Mouse (Mus musculus) bone marrow, adult 2 months (tissue): ENCODE results near the gene Itpk1. TPM values are rescaled to one million over a fixed set of nuclear protein-coding genes. Genes with fewer than 3 reads are reported as not detected.

Experiments
- H3K27ac ChIP-seq: fragments of 200-500 bp; 2 replicates; pipeline ENCODE4 v1.5.1; 2012; ENCODE audit warnings: low read depth, mild to moderate bottlenecking, control low read depth, inconsistent platforms, low read length; ENCODE audit not compliant: control insufficient read depth, poor library complexity, insufficient read depth
- H3K4me1 ChIP-seq: fragments of 200-500 bp; 2 replicates; pipeline ENCODE4 v1.6.1; 2011; ENCODE audit warnings: low read length; ENCODE audit not compliant: control insufficient read depth, insufficient read depth
- H3K4me3 ChIP-seq: fragments of 200-500 bp; replicated peaks from 2 replicates; pipeline ENCODE3; 2011; ENCODE audit warnings: mild to moderate bottlenecking, low read depth, low read length, control low read depth; ENCODE audit not compliant: control insufficient read depth
- CTCF ChIP-seq: fragments of 200-500 bp; IDR thresholded peaks from 2 replicates; pipeline ENCODE4 v1.5.1; 2011; ENCODE audit warnings: low read length, control low read depth; ENCODE audit not compliant: control insufficient read depth, insufficient read depth
- POLR2A ChIP-seq: fragments of 200-500 bp; IDR thresholded peaks from 2 replicates; pipeline ENCODE4 v1.6.1; 2011; ENCODE audit warnings: low read depth, mild to moderate bottlenecking, control low read depth, low read length, borderline replicate concordance; ENCODE audit not compliant: control insufficient read depth
- WGBS: fragments of 180-500 bp; shearing (Covaris S2); methylation state at CpG from one replicate; pipeline ENCODE4 v1.1.7; 2018; 5-methylcytosine and 5-hydroxymethylcytosine counted together
- polyA plus RNA-seq: library from polyadenylated mRNA; stranded (reverse); fragments of >200 nt; gene quantifications from 2 replicates; pipeline ENCODE4 v1.2.4, GENCODE M21; 2011; ENCODE audit warnings: low replicate concordance; ENCODE audit not compliant: missing spikeins, insufficient read depth, insufficient read length

Itpk1 gene
- polyA plus RNA-seq, 1 experiment = 15.8 TPM

GRCm38 (mm10) chr12:102651871-102652270 lies 52.9 kb downstream of the Itpk1 start:
- no peak for TF ChIP-seq POLR2A
- TF ChIP-seq CTCF = no peak
- Histone ChIP-seq H3K4me3 (no peak overlapping the region), H3K27ac (peak overlapping the region; percentile 58), H3K4me1 (peaks cover 13% of the 10 kb centered on the region)
- WGBS = 60% methylated on average over 8 of the region's 8 CpGs

GRCm38 (mm10) chr12:102651401-102651800 lies 53.3 kb downstream of the Itpk1 start:
- H3K4me3 ChIP-seq = no peak overlapping the region
- WGBS = 39% methylated on average over 8 of the region's 8 CpGs
- H3K4me1 ChIP-seq = peaks cover 13% of the 10 kb centered on the region
- TF ChIP-seq CTCF (no peak), POLR2A (no peak)
- no peak overlapping the region; the same call in 1 of the 2 replicates for H3K27ac ChIP-seq

GRCm38 (mm10) chr12:102650649-102651048 lies 54.1 kb downstream of the Itpk1 start:
- H3K4me3 ChIP-seq = no peak overlapping the region
- no peak for TF ChIP-seq CTCF
- no peak for TF ChIP-seq POLR2A
- peaks cover 15% of the 10 kb centered on the region for H3K4me1 ChIP-seq
- 86% methylated on average over 4 of the region's 4 CpGs for WGBS
- H3K27ac ChIP-seq = no peak overlapping the region

- Histone ChIP-seq H3K27ac (peak overlapping the region; percentile 95), H3K4me3 (no peak overlapping the region), H3K4me1 (peaks cover 29% of the 10 kb centered on the region)
- TF ChIP-seq POLR2A = no peak
- no peak for TF ChIP-seq CTCF
- WGBS = 22% methylated on average over 14 of the region's 14 CpGs
These were observed 56.7 kb downstream of the Itpk1 start for GRCm38 (mm10) chr12:102647839-102648564.

- TF ChIP-seq CTCF (no peak), POLR2A (no peak)
- peak overlapping the region; percentile 95 for H3K27ac ChIP-seq
- peaks cover 29% of the 10 kb centered on the region for H3K4me1 ChIP-seq
- H3K4me3 ChIP-seq = no peak overlapping the region
- WGBS = 15% methylated on average over 7 of the region's 7 CpGs
These were observed 58.0 kb downstream of the Itpk1 start for GRCm38 (mm10) chr12:102646586-102647260.

GRCm38 (mm10) chr12:102645911-102646585 lies 58.7 kb downstream of the Itpk1 start:
- Histone ChIP-seq H3K4me3 (no peak overlapping the region), H3K27ac (peak overlapping the region; percentile 95), H3K4me1 (peaks cover 29% of the 10 kb centered on the region)
- no peak for TF ChIP-seq CTCF
- TF ChIP-seq POLR2A = no peak
- WGBS = 21% methylated on average over 6 of the region's 6 CpGs

GRCm38 (mm10) chr12:102643316-102643715 lies 61.4 kb downstream of the Itpk1 start:
- no peak overlapping the region for H3K4me3 ChIP-seq
- no peak overlapping the region for H3K27ac ChIP-seq
- peaks cover 24% of the 10 kb centered on the region for H3K4me1 ChIP-seq
- WGBS = 21% methylated on average over 6 of the region's 6 CpGs
- TF ChIP-seq POLR2A = no peak
- no peak for TF ChIP-seq CTCF
